Mouse (Mus musculus) adrenal gland, adult 18-20 months (tissue): ENCODE data around the gene Slc5a2. TPM values are rescaled to one million over a fixed set of nuclear protein-coding genes. Genes with fewer than 3 reads are reported as not detected.
A peak's percentile ranks its signal among the peaks of the same experiment; 100 is the strongest.

Source experiments
- DNase-seq, 2 experiments: peaks; one replicate each; pipeline ENCODE4 v3.0.0; 2021 to 2022; ENCODE audit warnings: low spot score in 2 of 2
- long read RNA-seq, 2 experiments: library from polyadenylated mRNA; stranded (forward); transcript quantifications; one replicate each; pipeline ENCODE4 v2.0.0; 2021
- total RNA-seq, 2 experiments: library from RNA; stranded (reverse); gene quantifications; 1 replicate in 1 of 2; 2 replicates in 1 of 2; pipeline ENCODE4 v1.2.3; 2021

The Slc5a2 gene
- 1 to 10 TPM in 1 of 2 experiments, not detected in 1; 1.3 TPM for total RNA-seq
- long read RNA-seq, experiment 1, result 0 reads
- long read RNA-seq, experiment 2, result 0 reads

DNA sequence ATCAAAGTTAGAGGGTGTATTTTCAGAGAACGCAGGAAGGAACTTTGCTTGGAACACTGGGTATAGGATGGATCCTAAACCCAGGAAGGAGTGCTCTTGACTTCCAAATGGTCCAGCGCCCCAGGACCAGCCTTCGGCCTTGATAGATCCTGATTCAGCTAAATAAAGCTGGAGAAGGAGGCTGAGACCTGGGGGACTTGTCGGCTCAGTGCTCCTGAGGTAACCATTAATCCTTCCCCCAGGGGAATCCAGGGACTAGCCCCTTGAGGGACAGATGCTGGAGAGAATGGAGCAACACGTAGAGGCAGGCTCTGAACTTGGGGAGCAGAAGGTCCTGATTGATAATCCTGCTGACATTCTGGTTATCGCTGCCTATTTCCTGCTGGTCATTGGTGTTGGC, at the start of gene Slc5a2:
TSS of gene Slc5a2 (plus strand) at position 247 of the 400 bp plus-strand sequence.
- DNase-seq, result no peak

GRCm38 (mm10) chr7:128219952-128220351, 45.5 kb upstream of the Slc5a2 start:
- no peak for DNase-seq

- no peak for DNase-seq
These were observed 44.5 kb upstream of the Slc5a2 start for GRCm38 (mm10) chr7:128220936-128221335.

DNA sequence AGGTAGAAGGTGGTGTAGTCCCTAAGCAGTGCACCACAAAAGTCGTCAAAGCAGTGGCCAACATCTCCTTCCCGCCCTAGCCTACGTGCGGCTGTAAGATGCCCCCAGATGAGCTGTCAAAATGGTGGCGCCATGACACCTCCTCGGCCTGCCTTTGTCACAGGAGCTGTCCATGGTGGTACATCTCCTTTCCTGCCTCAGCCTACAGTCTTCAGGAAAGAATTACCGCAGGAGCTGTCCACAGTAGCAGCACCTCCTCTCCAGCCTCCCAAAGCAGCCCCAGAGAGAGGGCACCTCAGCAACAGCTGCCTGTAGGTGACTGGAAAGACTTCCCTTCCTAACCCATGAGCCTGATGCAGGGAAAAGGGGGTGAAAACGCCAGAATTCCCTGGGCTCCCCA, 33.7 kb upstream of the Slc5a2 start:
- no peak for DNase-seq

- no peak for DNase-seq
These were observed 30.7 kb upstream of the Slc5a2 start for GRCm38 (mm10) chr7:128234796-128235195.

GRCm38 (mm10) chr7:128235481-128235880, 30.0 kb upstream of the Slc5a2 start:
- no peak for DNase-seq

GRCm38 (mm10) chr7:128236426-128236825, 29.0 kb upstream of the Slc5a2 start:
- DNase-seq, result no peak

DNA sequence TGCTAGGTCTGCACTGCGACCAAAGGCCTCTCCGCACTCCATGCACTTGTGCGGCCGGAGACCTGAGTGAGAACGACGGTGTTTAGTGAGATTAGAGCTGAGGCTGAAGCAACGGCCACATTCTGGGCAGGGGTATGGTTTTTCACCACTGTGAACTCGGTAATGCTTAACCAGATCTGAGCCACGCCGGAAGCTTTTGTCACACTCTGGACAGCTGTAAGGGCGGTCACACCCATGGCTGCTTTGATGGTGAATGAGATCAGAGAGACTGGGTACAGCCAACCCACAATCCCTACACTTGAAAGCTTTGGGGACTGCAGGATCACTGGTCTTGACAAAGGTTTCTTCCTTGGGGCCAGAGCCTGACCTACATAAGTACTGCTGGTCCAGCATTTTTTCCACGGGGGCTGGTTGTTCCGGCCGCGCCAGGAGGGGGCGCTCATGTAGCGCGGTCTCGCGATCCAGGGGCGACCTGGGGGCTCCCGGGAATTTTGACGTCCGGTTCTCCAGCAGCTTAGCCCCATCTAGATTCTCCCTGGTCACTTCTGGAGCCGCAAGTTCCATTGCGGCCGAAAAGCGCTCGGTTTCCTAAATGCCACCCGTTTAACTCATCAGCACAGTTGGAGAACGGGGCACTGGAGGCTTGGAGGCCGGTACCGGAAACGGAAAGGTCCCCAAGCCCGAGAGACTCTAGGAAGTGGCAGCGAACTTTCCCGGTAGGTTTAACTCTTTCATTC, 28.4 kb upstream of the Slc5a2 start, which contains the start of gene Armc5:
TSS of gene Armc5 (plus strand) at position 487 of the 737 bp plus-strand sequence.
- peak; percentile 85 to 89 for DNase-seq

DNA sequence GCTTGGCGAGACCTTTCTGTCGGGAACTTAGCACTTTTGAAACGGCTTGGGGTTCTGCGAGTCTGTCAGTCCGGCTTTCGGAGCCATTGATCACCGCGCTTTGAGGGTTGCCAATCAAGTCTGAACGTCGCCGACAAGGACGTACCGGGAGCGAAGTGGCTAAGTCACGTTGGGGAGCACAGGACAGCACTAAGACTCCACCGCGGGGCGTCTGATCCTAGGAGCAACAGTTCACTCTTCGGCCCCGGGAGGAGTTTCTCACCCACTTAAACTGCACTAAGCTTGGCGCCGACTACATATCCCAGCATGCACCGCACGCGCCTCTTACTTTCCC, 27.9 kb upstream of the Slc5a2 start:
- no peak for DNase-seq

GRCm38 (mm10) chr7:128237927-128238778, 27.3 kb upstream of the Slc5a2 start, which contains the start of gene 9130023H24Rik:
TSS of gene 9130023H24Rik (minus strand) at chr7:128238031.
- peak; percentile 99 to 100 for DNase-seq

- no peak for DNase-seq
These were observed 26.5 kb upstream of the Slc5a2 start for GRCm38 (mm10) chr7:128238991-128239390.

GRCm38 (mm10) chr7:128240131-128240784, 25.2 kb upstream of the Slc5a2 start:
- no peak for DNase-seq

DNA sequence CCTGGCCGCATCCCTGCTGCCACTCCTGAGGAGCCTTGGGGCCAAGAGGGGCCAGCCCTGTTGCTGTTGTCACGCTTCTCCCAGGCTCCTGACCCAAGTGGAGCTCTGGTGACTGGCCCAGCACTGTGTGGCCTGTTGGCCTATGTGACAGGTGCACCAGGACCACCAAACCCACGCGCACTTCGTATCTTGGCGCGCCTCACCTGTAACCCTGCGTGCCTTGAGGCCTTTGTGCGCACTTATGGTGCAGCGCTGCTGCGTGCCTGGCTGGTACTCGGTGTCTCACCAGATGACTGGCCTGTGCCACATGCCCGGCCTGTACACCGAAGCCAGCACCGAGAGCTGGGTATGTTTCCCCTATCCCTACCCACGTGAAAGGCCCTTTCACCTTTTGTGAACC, 23.1 kb upstream of the Slc5a2 start:
- no peak for DNase-seq

GRCm38 (mm10) chr7:128243921-128244320, 21.5 kb upstream of the Slc5a2 start:
- DNase-seq, result no peak

GRCm38 (mm10) chr7:128244410-128245025, 20.9 kb upstream of the Slc5a2 start:
- no peak for DNase-seq

DNA sequence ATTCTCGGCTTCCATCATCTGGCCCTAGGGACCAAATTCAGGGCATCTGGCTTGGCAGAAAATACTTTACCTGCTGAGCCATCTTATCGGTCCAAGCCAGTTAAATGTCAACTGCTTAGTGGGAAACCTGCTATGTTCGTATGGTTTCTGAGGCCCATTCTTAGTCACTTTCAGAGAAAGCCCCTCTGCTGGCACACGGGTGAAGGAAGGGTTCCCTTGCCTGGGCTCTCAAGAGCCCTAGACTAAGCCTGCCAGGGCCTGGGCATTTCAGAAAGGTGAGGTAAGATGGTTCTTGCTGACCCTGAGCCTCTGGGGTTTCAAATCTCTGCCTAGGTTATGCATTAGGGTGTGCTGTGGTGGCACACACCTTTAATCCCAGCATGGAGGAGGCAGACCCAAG, 19.9 kb upstream of the Slc5a2 start:
- DNase-seq, result no peak

- peak; percentile 39 to 45 for DNase-seq
These were observed 18.7 kb upstream of the Slc5a2 start, which contains the start of gene Tgfb1i1 for GRCm38 (mm10) chr7:128246496-128247391. TSS of gene Tgfb1i1 (plus strand) at chr7:128246812.

GRCm38 (mm10) chr7:128247443-128247842, 18.0 kb upstream of the Slc5a2 start:
- DNase-seq, result peak; percentile 74 to 83

DNA sequence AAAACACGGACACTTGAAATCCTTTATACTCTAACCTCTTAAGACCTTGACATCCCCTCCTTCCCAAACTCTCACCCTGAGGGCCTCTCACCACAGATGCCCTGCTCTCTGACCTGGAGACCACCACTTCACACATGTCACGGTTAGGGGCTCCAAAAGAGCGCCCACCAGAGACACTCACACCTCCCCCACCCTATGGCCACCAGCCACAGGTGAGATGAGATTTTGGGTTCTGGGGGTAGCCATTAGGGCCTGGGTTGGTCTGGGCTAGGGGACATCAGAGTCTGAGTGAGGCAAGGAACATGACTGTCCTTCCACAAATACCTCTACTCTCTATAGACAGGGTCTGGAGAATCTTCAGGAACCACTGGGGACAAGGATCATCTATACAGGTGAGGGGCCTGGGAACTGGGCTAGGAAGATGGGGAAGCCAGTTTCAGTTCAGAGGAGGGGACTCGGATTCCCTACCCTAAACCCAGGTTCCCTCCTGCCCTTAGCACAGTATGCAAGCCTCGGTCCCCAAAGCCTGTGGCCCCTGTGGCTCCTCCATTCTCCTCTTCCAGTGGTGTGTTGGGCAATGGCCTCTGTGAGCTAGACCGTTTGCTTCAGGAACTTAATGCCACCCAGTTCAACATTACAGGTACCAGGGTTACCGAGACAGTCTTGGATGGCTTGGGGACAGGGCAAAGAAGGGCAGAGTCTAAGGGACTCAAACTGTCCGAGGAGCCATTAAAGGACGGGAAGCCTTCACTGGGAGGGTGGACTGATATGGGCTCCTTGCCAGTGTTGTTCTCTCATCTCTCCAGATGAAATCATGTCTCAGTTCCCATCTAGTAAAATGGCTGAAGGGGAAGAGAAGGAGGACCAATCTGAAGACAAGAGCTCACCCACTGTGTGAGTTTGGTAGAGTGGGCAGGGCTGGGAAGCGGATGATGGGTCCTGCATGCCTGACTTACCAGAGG, 17.1 kb upstream of the Slc5a2 start:
- DNase-seq, result no peak
